Comparison of ENCODE assay signal across 25 mouse cellular contexts in genomic region chr6:55327326-55327725, GRCm38 (mm10). TPM values are rescaled to one million over a fixed set of nuclear protein-coding genes. Genes with fewer than 3 reads are reported as not detected.
DNase-seq lines count a peak whose midpoint lies in the region; ATAC-seq lines count a peak whose summit lies in the region.
"Had no signal": no experiment of that assay in that cellular context is flagged by ENCODE, and none has a peak within 500 bp of the region (broad histone marks: within the 10 kb centered on the region; RNA-seq: fewer than 3 reads in every experiment).

No protein-coding gene starts in this region.

- no peak overlapping the region for H3K4me3 ChIP-seq in heart, embryonic 16.5 days (ENCODE audit: low read length)
- no peak overlapping the region for H3K4me3 ChIP-seq in brown adipose tissue, adult 24 weeks (ENCODE audit: insufficient read depth, low read depth, low read length)
- H3K4me3 ChIP-seq: embryonic facial prominence, embryonic 13.5 days; forebrain, embryonic 15.5 days; hindbrain, embryonic 15.5 days; liver, embryonic 15.5 days; stomach, embryonic 15.5 days had no signal

- ATAC-seq in heart, embryonic 16.5 days (replicated peaks; ENCODE audit: extremely low read depth, insufficient read depth, low FRiP score), result peak; percentile 34; the same call in 1 of the 2 replicates
- ATAC-seq: forebrain, embryonic 15.5 days; intestine, embryonic 16.5 days had no signal

- intact Hi-C loops in heart, postnatal 36 days (cut with DNase I), result loop anchor here (2.0 kb wide), 1 partner anchor 81 kb away; no protein-coding TSS in a partner anchor

- H3K36me3 ChIP-seq in heart, embryonic 16.5 days (ENCODE audit: control insufficient read depth, insufficient read depth), result no peaks in the 10 kb centered on the region
- H3K36me3 ChIP-seq: embryonic facial prominence, embryonic 13.5 days; forebrain, embryonic 15.5 days; hindbrain, embryonic 15.5 days; liver, embryonic 15.5 days; stomach, embryonic 15.5 days had no signal

- H3K9me3 ChIP-seq in heart, embryonic 16.5 days (replicated peaks; ENCODE audit: control insufficient read depth, low read length), result no peaks in the 10 kb centered on the region
- H3K9me3 ChIP-seq: embryonic facial prominence, embryonic 13.5 days; forebrain, embryonic 15.5 days; hindbrain, embryonic 15.5 days; liver, embryonic 15.5 days; stomach, embryonic 15.5 days had no signal

- no peak overlapping the region for H3K4me2 ChIP-seq in heart, embryonic 16.5 days (ENCODE audit: low read depth, low read length)
- H3K4me2 ChIP-seq: embryonic facial prominence, embryonic 13.5 days; forebrain, embryonic 15.5 days; hindbrain, embryonic 15.5 days; midbrain, embryonic 11.5 days; stomach, embryonic 15.5 days had no signal

- no peak for DNase-seq in heart, postnatal 36 days
- DNase-seq in lung, adult 18-20 months, result peak; percentile 75 to 85
- peak; percentile 64 for DNase-seq in lung, postnatal 14 days
- DNase-seq in retina, postnatal 1 day, result no peak
- DNase-seq in Muller cell, postnatal 12 days (ENCODE audit: inconsistent ontology term), result no peak
- DNase-seq: adrenal gland, postnatal 10 days; cerebellum, adult 11 months; cerebellum, postnatal 10 days; gastrocnemius, postnatal 36 days; heart, postnatal 10 days; thymus, adult 2 months had no signal

- H3K9ac ChIP-seq in heart, embryonic 16.5 days (ENCODE audit: low read length), result no peak overlapping the region
- H3K9ac ChIP-seq: embryonic facial prominence, embryonic 13.5 days; forebrain, embryonic 15.5 days; hindbrain, embryonic 15.5 days; liver, embryonic 15.5 days; stomach, embryonic 15.5 days had no signal

- H3K4me1 ChIP-seq in heart, embryonic 16.5 days (ENCODE audit: control insufficient read depth, insufficient read depth, low read length), result peaks cover 19% of the 10 kb centered on the region; the same call in 1 of the 2 replicates
- peaks cover 29% of the 10 kb centered on the region for H3K4me1 ChIP-seq in brown adipose tissue, adult 24 weeks (ENCODE audit: control insufficient read depth, insufficient read depth, insufficient read length, low read length)

- H3K27me3 ChIP-seq in heart, embryonic 16.5 days (ENCODE audit: control insufficient read depth, insufficient read depth, low read length), result no peaks in the 10 kb centered on the region
- H3K27me3 ChIP-seq: embryonic facial prominence, embryonic 13.5 days; forebrain, embryonic 15.5 days; hindbrain, embryonic 15.5 days; stomach, embryonic 15.5 days had no signal

- WGBS in heart, embryonic 16.5 days, result 57% methylated on average over 13 of the region's 13 CpGs

- peak overlapping the region; percentile 55; the same call in 1 of the 2 replicates for H3K27ac ChIP-seq in heart, embryonic 16.5 days (ENCODE audit: low read length)
- H3K27ac ChIP-seq in brown adipose tissue, adult 24 weeks (replicated peaks; ENCODE audit: low read depth, low read length), result peak overlapping the region; percentile 81
- H3K27ac ChIP-seq: embryonic facial prominence, embryonic 13.5 days; forebrain, embryonic 15.5 days; hindbrain, embryonic 15.5 days; liver, embryonic 15.5 days; stomach, embryonic 15.5 days had no signal

RNA-seq across cellular contexts. Expression of gene Aqp1, which starts 8.9 kb away (rescaled TPM):
- 59.2 and 62.7 TPM in 2 replicates for polyA plus RNA-seq in heart, embryonic 16.5 days (2015; fragmentation: Nextera tagmentation; extraction: Ambion mirVana)
- 100 to 1,000 TPM; 360 to 594 TPM for total RNA-seq in heart, postnatal 36 days (2021)
- 63.6 and 153 TPM in 2 replicates for polyA plus RNA-seq in brown adipose tissue, adult 24 weeks (2012; ENCODE audit: insufficient read depth, insufficient read length, missing spikeins)

RNA-seq across cellular contexts. Expression of gene Ghrhr, which starts 48.8 kb away (rescaled TPM):
- not detected in 2 replicates for polyA plus RNA-seq in heart, embryonic 16.5 days (2015; fragmentation: Nextera tagmentation; extraction: Ambion mirVana)
- total RNA-seq in heart, postnatal 36 days (2021), result not detected
- polyA plus RNA-seq in brown adipose tissue, adult 24 weeks (2012; ENCODE audit: insufficient read depth, insufficient read length, missing spikeins), result not detected in 2 replicates
- total RNA-seq: adrenal gland, postnatal 10 days; gastrocnemius, postnatal 36 days; heart, postnatal 10 days; layer of hippocampus, postnatal 10 days; left cerebral cortex, adult 8-10 months had no signal
- polyA plus RNA-seq: brain, embryonic 14.5 days; embryonic facial prominence, embryonic 13.5 days; forebrain, embryonic 15.5 days; hindbrain, embryonic 15.5 days; limb, embryonic 11.5 days; midbrain, embryonic 11.5 days; stomach, embryonic 15.5 days; urinary bladder, adult 2 months had no signal

Comparison
In these comparisons a context has a peak if more than half of its experiments do, and no peak if none do; other contexts are left out.
1. DNase-seq: peak in lung, adult 18-20 months (2 of 2) and lung, postnatal 14 days (single experiment); none in heart, postnatal 36 days (0 of 2), retina, postnatal 1 day (single experiment) and Muller cell, postnatal 12 days (single experiment).